Mouse (Mus musculus) urinary bladder, adult 2 months (tissue): ENCODE data around the gene Plxnd1. TPM values are rescaled to one million over a fixed set of nuclear protein-coding genes. Genes with fewer than 3 reads are reported as not detected.

Source experiments
- DNase-seq: peaks from one replicate; pipeline ENCODE4 v3.0.0; 2022; ENCODE audit warnings: low spot score
- polyA plus RNA-seq: library from polyadenylated mRNA; depleted of rRNA; stranded (reverse); fragments of >200 nt; gene quantifications from 2 replicates; pipeline ENCODE4 v1.2.3, GENCODE M21; 2012; rRNA removed

Plxnd1 gene
- polyA plus RNA-seq, 1 experiment, result 35.8 TPM

DNA sequence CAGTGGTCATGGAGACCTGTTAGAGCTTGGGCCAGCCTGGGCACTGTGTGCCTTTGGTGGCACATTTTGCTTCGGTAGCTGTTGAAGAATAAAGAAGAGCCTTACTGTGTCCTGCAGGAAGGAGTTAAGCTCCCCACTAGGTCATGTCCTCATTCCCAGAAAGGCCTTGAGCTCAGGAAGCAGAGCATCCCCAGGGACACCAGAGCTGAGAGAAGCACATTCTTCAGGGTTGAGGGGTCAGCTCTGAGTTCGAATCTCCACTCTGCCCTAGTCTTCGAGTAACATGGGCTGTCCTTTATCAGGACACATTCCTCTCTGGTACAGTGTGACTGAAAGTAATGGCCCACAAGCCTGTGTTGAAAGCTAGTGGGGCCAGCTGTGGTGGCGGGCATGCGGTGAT, 74.9 kb downstream of the Plxnd1 start:
- no peak for DNase-seq

DNA sequence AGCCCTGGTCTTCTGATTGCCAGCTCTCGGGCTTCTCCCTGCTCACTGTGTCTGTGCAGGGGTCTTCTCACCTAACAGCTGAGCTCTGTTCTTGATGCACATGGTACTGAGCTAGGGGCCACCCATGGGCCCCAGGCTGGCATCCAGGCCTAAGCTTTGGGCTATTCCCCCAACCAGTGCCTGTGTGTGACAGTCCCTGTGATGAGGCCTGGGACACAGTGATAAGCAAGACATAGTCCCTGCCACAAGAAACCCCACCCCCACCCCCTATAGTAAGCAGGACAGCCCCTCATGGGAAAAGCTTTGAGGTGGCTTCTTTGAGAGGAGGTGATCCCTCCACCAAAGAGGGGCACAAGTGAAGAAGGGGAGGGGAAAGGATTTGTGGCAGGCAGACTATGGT, 76.2 kb downstream of the Plxnd1 start:
- no peak for DNase-seq

DNA sequence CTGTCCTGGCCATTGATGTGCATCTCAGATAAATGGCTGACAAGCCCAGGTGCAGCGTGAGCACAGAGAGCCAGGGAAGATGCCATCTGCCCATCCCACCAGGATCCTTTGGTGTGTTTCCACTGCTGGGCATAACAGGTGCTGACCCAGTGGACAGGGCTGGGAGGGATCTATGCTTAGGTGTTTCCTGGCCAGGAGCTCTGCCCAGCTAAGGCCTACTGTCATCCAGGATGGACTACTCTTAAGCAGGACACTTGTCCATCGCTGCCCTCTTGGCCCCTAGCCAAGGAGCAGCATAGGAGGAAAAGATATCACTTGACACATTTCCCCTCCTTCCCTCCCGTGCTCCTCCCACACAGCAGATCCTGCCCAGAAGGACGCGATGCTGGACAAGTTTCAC, 78.2 kb downstream of the Plxnd1 start:
- DNase-seq, result no peak

DNA sequence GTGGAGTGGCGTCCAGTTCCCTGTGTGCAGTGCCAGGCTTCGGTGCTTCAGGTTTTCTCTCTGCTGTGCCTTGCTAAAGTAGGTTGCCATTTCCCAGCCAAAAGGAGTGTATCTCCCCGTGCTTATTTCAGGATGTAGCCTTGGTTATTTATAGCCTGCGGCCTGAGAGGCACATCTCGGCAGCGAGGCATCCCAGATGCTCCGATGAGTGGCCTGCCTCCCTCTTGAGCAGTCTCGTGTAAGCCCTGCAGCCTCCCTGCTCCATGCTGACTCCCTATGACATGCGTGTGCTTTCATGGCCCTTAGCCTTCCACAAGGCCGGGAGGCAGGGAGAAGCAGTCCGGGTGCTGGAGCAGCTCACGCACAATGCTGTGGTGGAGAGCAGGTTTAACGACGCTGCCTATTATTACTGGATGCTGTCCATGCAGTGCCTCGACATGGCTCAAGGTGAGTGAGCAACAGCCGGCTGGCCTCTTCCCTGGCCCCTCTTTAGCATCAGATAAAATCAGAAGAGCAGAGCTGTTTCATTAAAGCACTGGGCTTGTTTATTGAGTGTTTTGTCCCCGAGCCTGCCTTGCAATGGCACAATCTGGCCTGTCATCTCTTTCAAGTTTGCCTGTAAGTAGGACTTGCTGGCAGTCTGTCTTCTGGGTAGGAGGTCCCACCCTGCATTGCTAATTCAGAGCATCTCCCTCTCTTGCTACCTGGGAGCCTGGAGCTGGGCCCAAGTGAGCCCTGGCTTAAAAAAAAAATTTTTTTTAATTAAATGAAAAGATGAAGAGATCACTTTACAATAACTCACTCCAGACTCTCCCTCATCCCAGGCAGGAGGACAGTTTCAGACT, 79.0 kb downstream of the Plxnd1 start:
- no peak for DNase-seq

DNA sequence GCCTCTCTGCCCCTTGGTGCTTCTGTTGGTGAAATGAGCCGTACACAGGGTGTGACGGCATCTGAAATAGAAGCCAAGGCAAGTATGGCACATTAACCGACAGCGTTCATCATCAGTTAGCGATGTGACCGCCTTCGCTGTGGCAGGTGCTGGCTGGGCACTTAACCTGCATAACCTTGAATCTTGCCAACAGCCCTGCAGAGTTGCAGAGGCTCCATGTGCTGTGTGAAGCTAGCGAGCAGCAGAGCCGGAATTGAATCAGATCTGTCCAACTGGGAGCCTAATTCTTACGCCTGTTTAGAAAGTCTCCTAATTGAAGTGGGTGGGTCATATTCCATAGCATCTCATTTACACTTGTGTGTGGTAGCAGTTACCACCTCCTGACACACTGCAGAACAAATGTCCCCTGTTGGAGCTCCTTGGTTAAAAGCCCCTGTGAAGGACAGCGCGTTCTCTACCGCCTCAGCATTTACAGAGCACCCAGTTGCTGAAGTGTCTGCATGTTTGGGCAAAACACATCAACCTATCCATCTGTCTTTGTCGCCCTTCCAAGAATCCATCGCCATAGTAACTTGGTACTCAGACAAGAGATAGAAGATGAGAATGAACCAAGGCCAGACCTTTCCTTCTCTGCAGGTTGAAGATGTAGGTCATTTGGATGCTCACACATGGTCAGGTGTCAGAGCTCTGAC, 80.1 kb downstream of the Plxnd1 start:
- no peak for DNase-seq

DNA sequence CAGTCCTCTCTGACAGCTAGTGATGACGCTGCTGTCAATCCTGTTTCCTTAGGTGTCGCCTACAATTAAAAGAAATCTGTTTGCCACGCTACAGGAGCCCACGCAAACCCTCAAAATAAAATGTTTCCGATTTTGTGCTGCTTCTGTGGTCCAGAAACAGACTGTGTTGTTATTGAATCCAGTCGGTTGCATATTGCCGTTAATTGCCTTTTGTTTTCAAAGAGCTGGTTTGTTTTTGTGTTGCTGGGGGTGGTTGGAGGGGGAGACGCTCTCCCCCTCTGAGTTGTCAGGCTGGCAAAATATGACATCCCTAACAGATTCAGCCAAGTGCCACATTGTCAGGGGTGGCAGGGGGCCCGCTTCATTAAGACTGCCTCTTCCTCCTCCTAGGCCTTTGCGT, 81.3 kb downstream of the Plxnd1 start:
- DNase-seq, result no peak

DNA sequence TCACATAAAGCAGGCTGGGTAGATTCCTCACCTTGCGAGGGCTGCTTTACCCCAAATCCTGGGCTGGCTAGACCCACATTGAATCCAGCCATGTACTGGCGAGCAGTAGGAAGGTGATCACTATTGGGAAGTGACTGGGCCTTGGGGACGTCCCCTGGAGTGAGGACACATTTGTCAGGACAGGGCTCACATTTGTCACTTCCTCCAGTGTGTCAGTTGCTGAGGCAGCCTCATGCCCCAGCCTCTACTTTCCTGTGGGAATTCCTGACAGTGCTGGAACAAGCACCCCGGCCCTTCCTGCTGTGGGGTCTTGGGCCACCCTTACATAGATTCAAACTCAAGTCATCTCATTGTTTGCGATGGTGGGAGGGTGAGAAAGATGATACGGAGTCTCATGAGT, 83.0 kb downstream of the Plxnd1 start:
- DNase-seq, result no peak

DNA sequence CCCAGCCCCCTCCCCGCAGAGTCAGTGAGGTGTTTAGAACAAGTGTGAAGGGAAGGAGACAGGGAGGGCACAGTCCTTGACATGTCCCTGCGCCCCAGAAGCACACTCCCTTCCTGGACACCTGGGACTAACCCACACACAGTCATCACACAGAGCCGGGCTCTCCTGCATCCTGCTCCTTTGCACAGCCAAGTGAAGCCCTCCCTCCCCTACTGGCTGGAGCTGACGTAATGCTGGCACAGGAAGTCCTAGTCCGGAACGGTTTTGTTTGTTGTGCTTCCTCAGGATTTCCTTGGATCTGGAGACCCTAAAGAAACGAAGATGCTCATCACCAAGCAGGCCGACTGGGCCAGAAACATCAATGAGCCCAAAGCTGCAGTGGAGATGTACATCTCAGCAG, 84.9 kb downstream of the Plxnd1 start:
- no peak for DNase-seq

DNA sequence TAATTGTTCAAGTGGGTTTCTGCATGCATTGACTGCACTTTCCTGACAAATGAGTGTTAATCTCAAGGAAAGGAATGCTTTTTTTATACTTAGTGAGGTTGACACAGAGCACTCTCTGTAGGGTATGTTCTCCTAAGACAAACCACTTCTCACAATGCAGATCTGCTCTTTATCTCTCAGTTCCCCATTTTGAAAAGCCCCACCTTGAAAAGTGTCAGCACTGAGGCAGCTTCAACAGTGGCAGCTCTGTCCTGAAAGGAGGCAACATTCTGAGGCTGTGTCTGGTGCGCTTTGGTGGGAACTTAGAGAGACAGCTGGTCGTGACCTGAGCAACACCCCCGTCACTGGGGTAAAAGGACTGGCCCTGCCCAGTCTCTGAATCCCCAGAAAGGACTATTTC, 85.8 kb downstream of the Plxnd1 start:
- DNase-seq, result no peak

DNA sequence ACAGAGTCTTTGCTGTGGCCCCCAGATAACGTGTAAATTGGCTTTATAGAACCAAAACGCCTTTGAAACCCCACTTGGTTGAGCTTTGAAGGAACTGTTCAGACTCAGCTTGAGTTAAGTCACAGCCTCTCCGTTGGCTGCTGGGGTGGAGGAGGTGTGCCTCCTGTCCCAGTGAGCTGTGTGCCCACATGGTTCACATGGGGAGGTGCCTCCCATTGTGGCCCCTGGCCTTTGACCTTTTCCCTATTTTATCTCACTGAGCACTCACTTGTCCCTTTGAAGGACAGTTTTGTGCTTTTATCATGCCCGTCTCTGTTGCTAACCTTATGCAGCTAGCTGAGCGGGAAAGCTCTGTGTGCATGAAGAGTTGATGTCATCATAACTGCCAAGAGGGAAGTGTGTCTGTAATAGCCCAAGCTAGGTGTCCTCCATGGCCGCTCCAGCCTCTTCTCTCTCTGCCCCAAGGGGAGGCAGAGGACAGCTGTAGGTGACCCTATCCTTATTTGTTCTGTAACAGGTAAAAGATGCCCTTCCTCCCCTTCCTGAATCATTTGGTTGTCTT, 86.3 kb downstream of the Plxnd1 start:
- no peak for DNase-seq

DNA sequence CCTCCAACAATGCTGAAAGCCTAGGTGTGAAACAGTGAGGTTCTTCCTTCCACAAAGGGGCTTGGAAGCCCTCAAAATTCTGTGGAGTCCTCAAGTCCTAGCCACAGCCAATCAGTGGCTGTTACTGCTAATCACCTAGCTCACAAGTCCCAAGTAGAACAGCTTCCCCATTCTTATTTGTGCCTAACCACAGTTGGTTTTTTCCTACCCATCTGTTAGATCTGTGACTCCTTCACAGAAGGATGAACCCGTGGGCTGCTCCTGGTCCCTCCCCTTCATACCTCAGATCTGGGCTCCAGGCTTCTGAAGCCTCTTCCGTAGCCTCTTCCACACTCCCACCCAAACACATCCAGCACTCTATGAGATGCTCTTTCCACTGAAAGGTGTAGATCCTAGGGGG, 87.9 kb downstream of the Plxnd1 start:
- no peak for DNase-seq

DNA sequence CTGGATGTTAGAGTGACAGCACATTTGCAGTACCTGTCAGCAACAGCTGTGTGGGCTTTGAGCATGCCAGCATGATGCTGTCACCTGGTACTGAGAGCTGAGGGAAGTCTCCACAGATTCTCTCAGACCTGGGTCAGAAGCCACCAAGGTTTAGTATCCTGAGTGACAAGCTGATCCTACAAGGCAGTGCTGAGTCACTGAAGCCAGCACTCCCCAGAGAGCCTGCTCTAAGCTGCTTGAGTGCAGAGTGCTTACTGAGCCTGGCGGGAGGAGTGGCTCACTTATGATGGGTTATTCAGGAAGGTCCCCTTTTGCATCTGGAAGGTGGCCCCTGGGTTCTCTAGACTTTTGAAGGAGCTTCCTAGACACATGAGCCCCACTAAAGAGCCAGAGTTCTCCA, 88.3 kb downstream of the Plxnd1 start:
- DNase-seq, result no peak

DNA sequence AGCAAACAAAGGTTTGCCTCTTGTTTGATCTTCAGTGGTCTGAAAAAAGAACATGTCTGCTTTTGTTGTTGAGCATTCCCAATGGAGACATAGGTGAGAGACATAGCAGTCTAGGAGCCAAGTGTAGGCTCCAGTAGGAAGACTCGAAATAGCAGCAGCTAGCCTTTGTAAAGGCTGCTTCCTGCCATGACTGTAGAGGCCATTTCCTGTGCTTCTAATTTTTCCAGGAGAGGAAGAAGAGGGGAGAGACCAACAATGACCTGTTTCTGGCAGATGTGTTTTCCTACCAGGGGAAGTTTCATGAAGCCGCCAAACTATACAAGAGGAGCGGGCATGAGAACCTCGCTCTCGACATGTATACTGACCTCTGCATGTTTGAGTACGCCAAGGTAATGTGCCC, 89.2 kb downstream of the Plxnd1 start:
- DNase-seq, result no peak

Other genes with a start within 250 kb of the Plxnd1 start
- 34.8 and 49.5 TPM in 2 replicates for gene Tmem40, start 232.6 kb downstream of the Plxnd1 start, polyA plus RNA-seq
- 6.5 and 7.0 TPM in 2 replicates for gene Cand2, start 220.5 kb downstream of the Plxnd1 start, polyA plus RNA-seq
- gene Rpl32, start 186.3 kb downstream of the Plxnd1 start, polyA plus RNA-seq, result 2,458 and 3,073 TPM in 2 replicates
- 0.56 and 0.74 TPM in 2 replicates for gene Efcab12, start 156.6 kb downstream of the Plxnd1 start, polyA plus RNA-seq
- gene Mbd4, start 141.6 kb downstream of the Plxnd1 start, polyA plus RNA-seq, result 4.4 and 5.0 TPM in 2 replicates
- 12.8 and 13.7 TPM in 2 replicates for gene Ift122, start 141.5 kb downstream of the Plxnd1 start, polyA plus RNA-seq
- gene Rho, start 63.3 kb downstream of the Plxnd1 start, polyA plus RNA-seq, result 0.44 and 0.66 TPM in 2 replicates
- not detected in 2 replicates for gene H1foo, start 50.1 kb downstream of the Plxnd1 start, polyA plus RNA-seq
- 14.4 and 15.5 TPM in 2 replicates for gene Tmcc1, start 198.5 kb upstream of the Plxnd1 start, polyA plus RNA-seq
- 54.7 and 56.1 TPM in 2 replicates for gene Washc2, start 213.0 kb upstream of the Plxnd1 start, polyA plus RNA-seq